Mouse (Mus musculus) lung, postnatal 10 days (tissue): ENCODE measurements around the gene Wwox.
A peak's percentile ranks its signal among the peaks of the same experiment; 100 is the strongest.

Experiments used
- DNase-seq: peaks from one replicate; pipeline ENCODE4 v3.0.0; 2021

The Wwox gene

DNA sequence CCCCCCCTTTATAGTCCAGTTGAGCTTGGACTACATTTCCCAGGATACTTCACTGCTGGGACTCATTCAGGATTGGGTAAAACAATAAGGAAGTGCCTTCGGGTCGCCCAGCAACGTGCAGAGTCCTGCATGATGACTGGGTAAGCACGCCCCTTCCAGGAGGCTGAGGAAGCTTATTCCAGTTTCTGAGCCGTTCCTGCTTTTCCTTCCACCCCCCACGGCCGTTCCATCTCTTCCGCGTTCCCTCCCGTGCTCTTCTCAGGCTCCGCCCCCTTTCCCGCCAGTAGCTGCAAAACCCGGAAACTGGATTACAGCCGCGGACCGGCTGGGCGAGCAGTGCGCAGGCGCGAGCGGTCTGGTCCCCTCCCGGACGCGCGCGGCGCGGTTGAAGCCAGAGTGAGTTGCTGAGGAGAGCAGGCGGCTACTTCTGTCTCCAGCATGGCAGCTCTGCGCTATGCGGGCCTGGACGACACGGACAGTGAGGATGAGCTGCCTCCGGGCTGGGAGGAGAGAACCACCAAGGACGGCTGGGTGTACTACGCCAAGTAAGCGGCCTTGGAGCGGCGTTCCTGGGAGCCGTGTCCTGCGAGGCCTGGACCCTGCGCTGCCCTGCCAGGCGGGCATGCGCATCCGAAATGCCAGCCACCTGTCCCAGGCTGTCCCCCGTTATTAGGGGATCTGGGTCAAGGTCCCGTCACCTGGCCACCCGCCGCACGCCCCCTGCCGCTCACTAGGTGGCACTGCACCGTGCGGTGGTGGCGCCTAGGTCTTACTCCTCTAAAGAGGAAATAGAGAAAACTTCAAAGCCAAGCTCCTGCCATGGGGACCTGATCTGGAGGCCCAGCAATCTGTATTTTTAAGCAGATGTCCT is at the start of gene Wwox:
TSS of gene Wwox (plus strand) at position 322 of the 871 bp plus-strand sequence.
- peak; percentile 99 for DNase-seq

GRCm38 (mm10) chr8:114390465-114391254 is 48.8 kb upstream of the Wwox start:
- no peak for DNase-seq

- no peak for DNase-seq
Measured at GRCm38 (mm10) chr8:114398326-114398725, 41.1 kb upstream of the Wwox start.

DNA sequence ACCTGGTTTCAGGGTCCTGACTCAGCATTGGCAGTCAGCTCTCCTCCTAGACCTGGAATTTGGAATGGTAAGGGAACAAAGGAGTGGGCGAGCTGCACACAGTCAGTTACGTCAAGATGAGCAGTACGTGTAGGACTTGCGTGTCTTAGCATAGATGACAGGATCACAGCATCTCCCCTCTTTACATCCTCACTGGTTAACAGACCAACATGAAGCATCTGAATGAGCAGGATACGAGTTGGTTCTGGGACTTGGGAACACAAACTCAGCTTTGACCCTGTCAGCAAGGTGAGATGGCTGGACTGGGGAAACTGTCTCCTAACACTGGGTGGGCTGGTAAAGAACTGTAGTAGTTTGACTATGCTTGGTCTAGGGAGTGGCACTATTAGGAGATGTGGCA is 40.2 kb upstream of the Wwox start:
- DNase-seq = no peak

- no peak for DNase-seq
Measured at GRCm38 (mm10) chr8:114401679-114402078, 37.8 kb upstream of the Wwox start.

DNA sequence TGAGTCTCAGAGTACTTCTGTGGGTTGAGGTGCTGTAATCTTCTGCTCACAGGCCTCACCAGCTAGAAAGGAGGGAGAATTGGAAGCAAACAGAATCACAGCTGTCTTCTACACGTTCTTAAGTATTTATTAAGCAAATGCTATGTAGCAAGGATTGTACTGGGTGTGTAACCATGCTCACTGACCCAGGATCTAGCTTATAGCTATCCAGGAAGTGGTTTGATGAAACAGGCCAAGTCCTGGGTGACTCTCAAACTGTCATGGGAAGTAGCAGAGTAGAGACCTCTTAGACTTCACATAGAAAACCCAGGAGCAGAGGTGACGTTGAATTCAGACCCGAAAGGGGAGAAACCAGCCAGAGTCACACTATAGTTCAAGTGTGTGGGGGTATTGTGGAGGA is 28.0 kb upstream of the Wwox start:
- no peak for DNase-seq

- DNase-seq = no peak
Measured at GRCm38 (mm10) chr8:114417786-114418185, 21.7 kb upstream of the Wwox start, which contains the start of gene Clec3a. TSS of gene Clec3a (plus strand) at chr8:114418086.

DNA sequence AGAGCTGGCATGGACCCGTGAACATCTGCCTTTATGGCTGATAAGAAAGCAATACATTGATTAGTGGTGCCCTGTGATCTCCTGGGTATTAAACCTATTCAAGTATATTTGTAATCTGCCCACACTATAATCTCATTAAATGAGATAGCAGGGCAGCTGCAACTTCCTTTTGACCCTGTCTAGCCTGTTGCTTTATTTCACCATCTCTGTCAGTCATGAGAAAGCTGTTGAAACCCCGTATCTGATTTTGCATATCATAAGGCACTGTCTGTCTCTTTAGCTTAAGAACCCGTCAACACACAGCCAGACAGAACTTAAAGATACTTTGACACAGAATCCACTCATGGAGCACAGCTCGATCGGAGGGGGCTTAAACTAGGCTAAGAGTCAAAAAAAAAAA is 21.0 kb upstream of the Wwox start:
- DNase-seq = no peak

DNA sequence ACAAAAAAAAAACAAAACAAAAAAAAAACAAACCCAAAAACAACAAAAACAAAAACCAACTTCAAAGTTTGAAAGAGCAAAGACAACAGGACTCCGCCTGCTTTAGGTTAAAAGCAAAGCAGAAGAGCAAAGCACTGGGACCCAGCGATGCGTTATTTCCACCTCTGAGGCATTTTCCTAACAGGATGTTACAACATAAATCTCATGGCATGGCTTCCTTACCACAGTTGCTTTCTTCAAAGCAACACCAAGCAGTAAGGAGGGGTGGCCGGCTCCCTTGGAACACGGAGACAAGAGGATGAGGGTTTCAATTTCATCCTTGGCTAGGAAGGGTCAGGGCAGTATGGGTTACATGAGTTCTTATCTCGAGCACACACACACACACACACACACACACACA is 20.6 kb upstream of the Wwox start:
- no peak for DNase-seq

GRCm38 (mm10) chr8:114421544-114421943 is 17.9 kb upstream of the Wwox start:
- DNase-seq = no peak

GRCm38 (mm10) chr8:114438236-114438635 is 1.2 kb upstream of the Wwox start:
- DNase-seq = peak; percentile 65

DNA sequence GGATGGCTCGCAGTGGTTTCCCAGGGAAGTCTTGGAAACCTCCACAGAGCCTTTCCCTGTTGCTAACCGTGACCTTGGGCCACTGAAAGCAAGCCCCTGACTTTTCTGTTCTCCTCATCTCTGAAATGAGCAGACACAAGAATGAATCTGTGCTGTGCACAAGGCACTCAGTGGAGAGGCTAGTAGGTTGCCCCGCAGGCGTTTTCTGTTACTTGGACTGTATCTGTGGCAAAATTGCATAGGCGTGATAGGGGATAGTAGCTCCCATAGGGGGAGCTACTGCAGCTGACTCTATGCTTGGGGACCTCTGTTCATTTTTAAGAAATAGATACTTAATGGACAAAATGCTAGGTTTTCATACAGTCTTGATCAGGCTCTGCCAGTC is 742 bp downstream of the Wwox start:
- DNase-seq = no peak

- DNase-seq = peak; percentile 20
Measured at GRCm38 (mm10) chr8:114441616-114442015, 2.2 kb downstream of the Wwox start.

DNA sequence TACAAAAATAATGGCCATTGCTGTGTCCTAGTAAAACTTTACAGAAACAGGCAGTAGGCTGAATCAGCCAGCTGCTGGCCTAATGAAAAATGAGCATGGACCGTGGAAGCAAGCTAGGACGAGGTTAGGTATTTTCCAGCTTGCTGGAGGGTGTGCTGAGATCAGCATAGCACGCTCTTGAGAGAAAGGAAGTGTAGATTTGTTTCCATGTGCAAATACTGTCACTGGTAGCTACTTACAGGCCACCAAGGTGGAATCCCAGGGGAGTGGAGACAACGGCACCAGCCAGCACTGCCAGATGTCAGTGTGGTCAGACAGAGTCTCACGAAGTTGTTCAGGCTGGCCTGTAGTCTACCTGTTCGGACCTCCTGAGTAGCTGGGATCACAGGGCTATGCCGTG is 7.4 kb downstream of the Wwox start:
- no peak for DNase-seq

- DNase-seq = no peak
Measured at GRCm38 (mm10) chr8:114452278-114452677, 12.8 kb downstream of the Wwox start.

- DNase-seq = peak; percentile 84
Measured at GRCm38 (mm10) chr8:114452781-114453221, 13.3 kb downstream of the Wwox start.

GRCm38 (mm10) chr8:114455302-114455701 is 15.8 kb downstream of the Wwox start:
- no peak for DNase-seq

DNA sequence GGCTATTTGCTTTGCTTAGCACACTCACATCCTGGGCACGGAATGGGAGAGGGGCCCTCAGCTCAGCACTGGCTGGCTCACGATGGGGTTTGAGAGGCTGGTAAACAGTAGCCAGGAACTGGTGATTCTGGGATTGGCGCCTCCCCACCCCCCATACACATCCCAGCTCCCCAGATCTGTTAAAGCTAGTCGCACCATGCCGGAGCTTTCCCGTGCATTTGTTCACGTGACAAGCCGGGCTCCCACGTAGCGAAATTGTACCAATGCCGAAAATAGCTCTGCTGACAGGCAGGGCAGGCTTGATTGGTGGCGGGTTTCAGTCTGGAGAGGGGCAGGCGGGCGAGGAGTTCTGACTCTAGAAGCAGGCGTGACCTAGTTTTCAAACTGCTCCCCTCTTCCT is 16.5 kb downstream of the Wwox start:
- peak; percentile 60 for DNase-seq

DNA sequence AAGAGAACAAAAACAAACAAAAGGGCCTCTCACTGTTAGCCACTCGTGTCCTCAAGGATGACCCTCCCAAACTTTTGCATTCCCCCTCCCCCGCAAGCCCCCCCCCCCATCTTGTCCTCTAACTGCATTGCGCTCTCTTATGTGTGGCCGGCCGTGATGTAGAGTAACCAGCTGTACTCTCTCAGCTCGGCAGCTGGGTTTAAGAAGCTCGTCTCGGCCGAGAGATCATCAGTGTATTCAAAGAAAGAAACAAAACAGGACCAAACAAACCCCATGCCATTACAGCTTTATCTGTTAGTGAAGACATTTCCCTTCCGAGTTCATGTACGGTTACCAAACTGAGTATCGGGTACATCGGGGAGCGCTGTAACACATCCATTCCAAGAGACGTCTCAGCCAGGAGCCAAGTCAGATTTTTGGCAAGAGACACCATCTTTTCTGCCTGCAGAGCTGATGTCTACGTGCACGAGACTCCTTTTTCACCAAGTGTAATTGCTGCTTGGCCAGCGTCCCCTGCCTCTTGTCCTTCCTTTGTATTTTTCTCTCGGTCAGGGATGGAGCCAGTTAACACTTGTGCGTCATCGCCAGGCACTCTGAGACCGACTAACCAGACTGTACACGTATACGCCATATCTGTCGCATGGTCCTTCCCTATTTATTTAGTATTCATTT is 18.8 kb downstream of the Wwox start:
- peak; percentile 71 for DNase-seq

DNA sequence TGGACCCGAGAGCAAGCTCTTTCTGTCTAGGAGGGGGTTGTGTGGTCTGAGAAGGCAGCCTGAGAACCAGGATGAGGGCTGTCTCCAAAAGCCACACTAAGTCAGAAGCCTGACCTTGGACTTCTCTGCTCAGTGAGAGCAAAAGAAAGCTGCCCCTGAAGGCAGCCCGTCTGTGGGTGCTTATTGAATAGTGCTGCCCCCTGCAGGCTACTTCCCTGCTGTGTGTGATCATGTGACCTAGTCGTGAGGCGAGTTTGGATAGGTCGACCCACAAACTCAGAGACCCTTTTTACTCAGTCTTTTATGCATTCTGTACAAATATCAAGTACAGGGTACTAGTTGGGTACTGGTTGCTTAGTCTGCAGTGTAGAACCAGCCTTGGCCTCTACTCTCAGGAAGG is 21.1 kb downstream of the Wwox start:
- DNase-seq = no peak

DNA sequence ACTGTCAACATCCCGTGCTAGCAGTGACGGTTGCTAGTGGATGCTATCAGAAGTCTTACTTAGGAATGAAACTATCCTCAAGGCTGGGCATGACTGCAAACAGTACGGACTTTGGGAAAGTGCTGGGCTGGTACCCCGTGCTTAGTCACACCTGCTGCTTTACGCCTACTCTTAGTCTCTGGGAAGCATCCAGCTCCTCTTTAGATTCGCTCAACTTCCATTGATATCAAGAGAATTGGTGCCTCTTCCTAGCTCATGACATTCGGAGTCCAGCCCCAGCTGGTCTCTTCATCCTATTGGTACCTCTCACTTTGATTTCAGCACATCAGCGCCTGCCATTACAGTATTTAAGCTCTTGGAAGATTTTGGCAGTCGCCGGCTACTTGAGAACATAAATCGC is 23.1 kb downstream of the Wwox start:
- DNase-seq = no peak

DNA sequence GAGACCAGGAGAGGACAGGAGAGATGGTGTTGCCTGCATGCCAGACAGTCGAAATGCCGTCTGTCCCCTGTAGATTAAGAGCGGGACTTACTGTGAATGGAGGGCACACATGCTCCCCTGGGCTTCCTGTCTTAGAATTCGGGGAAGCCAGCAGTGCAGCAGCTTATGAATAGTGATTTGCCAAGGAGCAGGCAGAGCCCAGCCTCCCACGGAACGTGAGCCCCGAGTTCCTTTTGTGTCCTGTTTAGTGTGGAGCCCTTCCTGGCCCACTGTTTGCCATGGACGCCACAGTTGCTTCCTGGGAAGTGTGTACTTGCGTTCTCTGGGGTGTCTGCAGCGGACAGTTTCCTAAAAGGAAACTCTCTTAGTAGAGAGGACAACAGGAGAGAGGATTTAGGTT is 23.9 kb downstream of the Wwox start:
- DNase-seq = no peak

GRCm38 (mm10) chr8:114468526-114469207 is 29.2 kb downstream of the Wwox start:
- no peak for DNase-seq
